Mouse (Mus musculus) intestine, embryonic 16.5 days (tissue): ENCODE data around the gene Fam240a. TPM values are rescaled to one million over a fixed set of nuclear protein-coding genes. Genes with fewer than 3 reads are reported as not detected.

Source experiments
- ATAC-seq: fragments of 200-750 bp; cut with Nextera tagmentation; 2 replicates; pipeline ENCODE4 v1.8.0; 2017; ENCODE audit warnings: moderate TSS enrichment, moderate library complexity
- H3K27ac ChIP-seq: fragments of 300-500 bp; sonication (generic); 2 replicates; pipeline ENCODE4 v1.5.1; 2014; ENCODE audit warnings: mild to moderate bottlenecking, low read length
- H3K27me3 ChIP-seq: fragments of 300-500 bp; sonication (generic); replicated peaks from 2 replicates; pipeline ENCODE4 v1.6.1; 2014; ENCODE audit warnings: low read length, control low read depth, mixed read lengths; ENCODE audit not compliant: control insufficient read depth, insufficient read depth
- H3K36me3 ChIP-seq: fragments of 300-500 bp; sonication (generic); 2 replicates; pipeline ENCODE4 v1.6.1; 2014; ENCODE audit warnings: low read length, control low read depth; ENCODE audit not compliant: control insufficient read depth, insufficient read depth
- H3K4me1 ChIP-seq: fragments of 300-500 bp; sonication (generic); 2 replicates; pipeline ENCODE4 v1.6.1; 2014; ENCODE audit warnings: low read length, control low read depth, mixed read lengths; ENCODE audit not compliant: control insufficient read depth, insufficient read depth
- H3K4me2 ChIP-seq: fragments of 300-500 bp; sonication (generic); 2 replicates; pipeline ENCODE4 v1.6.1; 2014; ENCODE audit warnings: low read depth, low read length, control low read depth
- H3K4me3 ChIP-seq: fragments of 300-500 bp; sonication (generic); 2 replicates; pipeline ENCODE4 v1.5.1; 2014; ENCODE audit warnings: mild to moderate bottlenecking, low read length
- H3K9ac ChIP-seq: fragments of 300-500 bp; sonication (generic); 2 replicates; pipeline ENCODE4 v1.6.1; 2014; ENCODE audit warnings: low read depth, low read length
- H3K9me3 ChIP-seq: fragments of 300-500 bp; sonication (generic); 2 replicates; pipeline ENCODE4 v1.6.1; 2016; ENCODE audit warnings: low read length, control low read depth; ENCODE audit not compliant: control insufficient read depth
- WGBS: fragments of 180-500 bp; shearing (Covaris S2); extraction: QIAGEN DNeasy Blood & Tissue Kit; methylation state at CpG from one replicate; pipeline ENCODE4 v1.1.7; 2014; 5-methylcytosine and 5-hydroxymethylcytosine counted together
- polyA plus RNA-seq: library from polyadenylated mRNA; unstranded; fragments of >200 nt; fragmentation: Nextera tagmentation; extraction: Ambion mirVana; gene quantifications from 2 replicates; pipeline ENCODE4 v1.2.1, GENCODE M21; 2015

The Fam240a gene
- polyA plus RNA-seq, 1 experiment from 2014 or later, result not detected

DNA sequence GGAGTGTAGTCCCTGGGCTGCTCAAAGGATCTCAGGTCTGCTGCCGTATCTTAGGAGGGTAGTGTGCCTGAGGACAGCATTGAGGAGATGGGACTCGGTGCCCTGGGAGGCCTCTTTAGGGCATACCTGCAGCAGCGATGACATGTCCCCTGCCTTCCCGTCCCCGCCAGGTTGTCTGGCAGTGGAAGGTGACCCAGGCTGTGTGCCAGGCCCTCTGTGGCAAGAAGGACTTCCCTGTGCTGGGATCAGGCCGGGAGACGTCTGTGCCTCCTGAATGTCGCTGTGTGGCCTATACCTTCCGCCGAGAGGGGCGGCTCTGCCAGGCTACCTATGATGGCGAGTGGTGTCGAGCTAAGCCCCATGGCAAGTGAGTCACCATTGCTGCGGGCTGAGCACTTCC, 27.7 kb downstream of the Fam240a start:
- H3K9ac ChIP-seq, result no peak overlapping the region
- WGBS, result 94% methylated on average over 14 of the region's 14 CpGs
- peaks cover 24% of the 10 kb centered on the region for H3K4me1 ChIP-seq
- H3K27me3 ChIP-seq, result no peaks in the 10 kb centered on the region
- no peak for ATAC-seq
- H3K36me3 ChIP-seq, result no peaks in the 10 kb centered on the region
- no peak overlapping the region for H3K27ac ChIP-seq
- H3K4me2 ChIP-seq, result no peak overlapping the region
- no peak overlapping the region for H3K4me3 ChIP-seq
- no peaks in the 10 kb centered on the region for H3K9me3 ChIP-seq

DNA sequence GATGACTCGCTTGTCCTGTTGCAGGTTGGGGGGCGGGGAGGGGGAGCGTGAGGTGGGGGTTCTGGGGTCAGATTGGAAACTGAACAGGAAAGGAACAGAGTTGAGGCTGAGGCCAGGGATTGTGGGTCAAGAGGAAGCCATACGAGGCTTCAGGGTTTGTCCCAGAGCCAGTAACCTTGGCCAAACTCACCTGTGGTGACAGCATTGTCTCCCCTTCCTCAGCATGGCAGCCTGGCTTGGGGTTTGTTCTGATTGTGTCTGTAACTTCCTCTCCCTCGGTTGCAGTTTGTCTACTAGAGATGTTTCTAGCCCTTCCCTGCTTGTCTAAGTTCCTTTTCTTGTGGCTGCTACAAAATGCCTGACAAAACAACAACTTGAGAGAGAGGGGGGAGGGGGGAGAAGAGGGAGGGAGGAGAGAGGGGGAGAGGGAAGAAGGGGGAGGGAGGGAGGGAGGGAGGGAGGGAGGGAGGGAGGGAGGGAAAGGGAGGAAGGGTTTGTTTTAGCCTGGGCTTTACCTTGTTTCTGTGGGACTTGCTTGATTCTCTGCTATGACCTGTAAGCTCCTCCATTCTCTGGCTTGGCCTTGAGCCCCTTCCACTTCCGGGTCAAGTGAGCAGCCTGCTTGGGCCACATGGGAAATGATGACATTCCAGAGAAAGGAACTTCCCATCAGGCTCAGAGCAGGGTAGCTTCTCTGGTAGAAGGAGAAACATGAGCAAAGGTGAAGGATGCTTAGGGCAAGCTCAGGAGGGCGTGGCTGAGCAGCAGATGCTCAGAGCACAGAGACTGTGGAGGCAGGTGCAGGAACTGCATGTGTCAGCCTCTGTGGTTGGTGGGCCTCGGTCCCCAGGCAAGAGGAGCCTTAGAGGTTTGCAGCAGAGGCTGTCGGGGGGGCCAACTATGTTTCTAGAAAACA, 29.0 kb downstream of the Fam240a start:
- H3K27me3 ChIP-seq, result no peaks in the 10 kb centered on the region
- WGBS, result 60% methylated on average over 9 of the region's 9 CpGs
- no peaks in the 10 kb centered on the region for H3K9me3 ChIP-seq
- ATAC-seq, result no peak
- no peak overlapping the region for H3K9ac ChIP-seq
- H3K4me3 ChIP-seq, result no peak overlapping the region
- no peaks in the 10 kb centered on the region for H3K36me3 ChIP-seq
- H3K27ac ChIP-seq, result no peak overlapping the region
- no peak overlapping the region for H3K4me2 ChIP-seq
- peaks cover 24% of the 10 kb centered on the region for H3K4me1 ChIP-seq

DNA sequence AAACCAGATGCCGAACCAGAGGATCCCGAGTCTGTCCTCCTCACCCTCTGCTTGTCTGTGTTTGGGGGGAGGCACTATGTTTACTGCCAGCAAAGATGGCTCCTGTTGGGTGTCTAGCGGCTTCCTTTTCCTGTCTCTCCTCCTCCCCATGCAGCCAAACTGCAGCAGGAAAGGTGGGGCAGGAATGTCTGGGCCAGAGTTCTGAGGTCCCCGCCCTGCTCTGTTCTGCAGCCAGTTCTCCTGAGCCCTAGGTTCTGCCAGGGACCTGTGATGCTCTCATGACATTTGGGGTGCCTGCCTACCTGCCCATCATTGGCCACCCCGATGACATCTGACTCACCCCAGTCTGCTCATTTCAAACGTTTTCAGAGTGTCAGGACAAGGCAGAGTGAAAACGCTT, 34.7 kb downstream of the Fam240a start:
- 69% methylated on average over 7 of the region's 7 CpGs for WGBS
- ATAC-seq, result no peak

DNA sequence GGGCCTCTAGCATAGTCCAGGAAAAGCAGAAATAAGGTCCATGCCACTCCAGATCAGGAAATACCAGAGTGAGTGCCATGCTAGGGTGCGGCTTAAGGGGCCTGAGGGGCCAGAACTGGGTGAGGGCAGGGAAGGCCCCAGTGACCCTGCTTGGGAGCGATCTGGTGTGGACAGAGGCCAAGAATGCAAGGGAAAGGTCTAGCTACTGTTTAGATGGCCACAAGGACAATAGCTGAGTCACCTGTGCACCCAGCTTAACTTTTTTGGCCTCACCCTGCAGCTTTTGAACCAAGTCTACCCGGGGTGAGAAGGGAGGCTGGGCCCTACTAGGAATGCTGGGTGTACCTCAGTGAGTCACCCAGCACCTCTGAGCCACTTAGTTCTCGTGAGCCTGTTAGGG, 35.9 kb downstream of the Fam240a start:
- H3K27ac ChIP-seq, result peak overlapping the region; percentile 70
- peak overlapping the region; percentile 68 for H3K4me3 ChIP-seq
- WGBS, result 59% methylated on average over 4 of the region's 4 CpGs
- H3K9ac ChIP-seq, result peak overlapping the region; percentile 70
- ATAC-seq, result peak; percentile 34
- peaks cover 20% of the 10 kb centered on the region for H3K4me1 ChIP-seq
- peak overlapping the region; percentile 86 for H3K4me2 ChIP-seq
- H3K36me3 ChIP-seq, result no peaks in the 10 kb centered on the region
- no peaks in the 10 kb centered on the region for H3K27me3 ChIP-seq
- no peaks in the 10 kb centered on the region for H3K9me3 ChIP-seq

More for the DNA sequence above, 34.7 kb downstream of the Fam240a start:
- H3K27me3 ChIP-seq, result no peaks in the 10 kb centered on the region
- no peak overlapping the region for H3K9ac ChIP-seq
- no peaks in the 10 kb centered on the region for H3K36me3 ChIP-seq
- no peak overlapping the region for H3K4me3 ChIP-seq
- H3K9me3 ChIP-seq, result no peaks in the 10 kb centered on the region
- H3K27ac ChIP-seq, result no peak overlapping the region
- H3K4me1 ChIP-seq, result peaks cover 20% of the 10 kb centered on the region
- H3K4me2 ChIP-seq, result no peak overlapping the region; the same call in 1 of the 2 replicates

DNA sequence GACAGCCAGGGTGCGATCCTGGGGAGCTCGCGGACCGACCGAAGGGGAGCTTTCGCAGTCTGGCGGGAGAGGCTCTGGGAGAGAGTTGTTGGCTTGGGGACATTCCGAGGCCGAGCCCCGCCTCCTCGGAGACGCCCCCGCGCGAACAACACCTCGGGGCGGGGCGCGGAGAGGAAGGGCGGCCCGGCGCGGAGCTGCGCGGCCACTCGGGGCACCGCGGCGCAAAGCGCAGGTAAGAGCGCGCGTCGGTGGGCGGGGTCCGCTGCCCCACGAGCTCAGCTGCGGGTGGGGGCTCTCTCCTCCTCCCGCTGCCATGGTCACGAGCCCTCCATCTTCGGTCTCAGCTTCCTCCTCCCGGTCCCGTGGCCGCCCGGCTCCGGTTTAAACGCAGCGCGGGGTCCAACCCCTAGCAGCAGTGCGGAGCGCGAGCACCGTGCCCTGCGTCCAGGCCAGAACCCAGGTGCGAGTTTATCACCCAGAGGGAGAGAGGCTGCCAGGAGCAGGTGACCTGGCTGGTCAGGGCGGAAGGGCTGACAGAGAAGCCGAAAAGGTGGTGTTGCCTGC, 36.6 kb downstream of the Fam240a start, which contains the start of gene Tmie:
Gene Tmie, minus strand, starts transcription at position 116 of the 564 bp plus-strand sequence.
- WGBS, result under 1% methylated on average over 48 of the region's 57 CpGs
- Histone ChIP-seq H3K4me3 (peak within 1 kb of the TSS; percentile 68), H3K4me2 (peak within 1 kb of the TSS; percentile 86), H3K4me1 (peaks cover 24% of the 10 kb centered on the region), H3K36me3 (no peaks in the 10 kb centered on the region), H3K27me3 (no peaks in the 10 kb centered on the region), H3K9ac (peak within 1 kb of the TSS; percentile 70), H3K9me3 (no peaks in the 10 kb centered on the region), H3K27ac (peak within 1 kb of the TSS; percentile 70)
- ATAC-seq, result peak; percentile 84

DNA sequence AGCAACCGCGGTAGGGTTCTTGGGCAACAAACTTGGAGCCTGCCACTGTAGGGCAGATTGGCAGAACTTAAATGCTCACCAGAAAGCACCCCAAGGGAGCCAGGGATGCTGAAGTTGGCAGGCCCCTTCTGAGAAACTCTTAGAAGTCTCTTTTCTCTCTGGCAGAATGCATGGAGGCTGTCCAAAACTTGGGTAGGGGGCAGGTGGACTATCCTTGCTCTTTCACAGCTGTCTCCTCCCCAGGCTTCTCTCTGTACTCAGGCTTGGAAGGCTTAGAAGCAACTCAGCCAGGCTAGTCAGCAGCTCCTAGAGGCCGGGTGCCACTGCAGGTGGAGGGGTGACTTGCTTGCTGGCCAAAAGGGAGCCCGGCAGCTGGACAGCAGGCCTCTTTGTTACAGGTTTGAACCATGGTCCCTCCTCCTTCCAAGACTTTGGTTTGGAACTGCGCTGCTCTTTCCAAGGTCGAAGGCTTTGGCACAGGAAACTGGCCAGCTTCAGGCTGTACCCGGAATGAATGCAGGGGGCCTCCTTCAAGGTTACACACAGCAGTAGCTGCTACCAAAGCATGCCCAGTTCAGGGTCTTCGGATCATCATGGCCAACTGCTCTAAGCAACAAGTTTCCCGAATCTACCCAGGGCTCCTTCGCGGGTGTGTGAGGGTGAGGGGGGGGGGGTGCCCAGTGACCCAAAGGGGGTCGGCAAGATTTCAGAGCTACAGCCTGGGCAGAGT, 37.3 kb downstream of the Fam240a start, which contains the start of gene Als2cl:
Gene Als2cl, plus strand, starts transcription at position 680 of the 730 bp plus-strand sequence.
- Histone ChIP-seq H3K27me3 (no peaks in the 10 kb centered on the region), H3K9ac (peak within 1 kb of the TSS; percentile 70), H3K4me2 (peak within 1 kb of the TSS; percentile 86), H3K36me3 (no peaks in the 10 kb centered on the region), H3K27ac (peak within 1 kb of the TSS; percentile 70), H3K9me3 (no peaks in the 10 kb centered on the region), H3K4me3 (peak within 1 kb of the TSS; percentile 68), H3K4me1 (peaks cover 31% of the 10 kb centered on the region)
- peak; percentile 21 for ATAC-seq
- 17% methylated on average over 12 of the region's 12 CpGs for WGBS

DNA sequence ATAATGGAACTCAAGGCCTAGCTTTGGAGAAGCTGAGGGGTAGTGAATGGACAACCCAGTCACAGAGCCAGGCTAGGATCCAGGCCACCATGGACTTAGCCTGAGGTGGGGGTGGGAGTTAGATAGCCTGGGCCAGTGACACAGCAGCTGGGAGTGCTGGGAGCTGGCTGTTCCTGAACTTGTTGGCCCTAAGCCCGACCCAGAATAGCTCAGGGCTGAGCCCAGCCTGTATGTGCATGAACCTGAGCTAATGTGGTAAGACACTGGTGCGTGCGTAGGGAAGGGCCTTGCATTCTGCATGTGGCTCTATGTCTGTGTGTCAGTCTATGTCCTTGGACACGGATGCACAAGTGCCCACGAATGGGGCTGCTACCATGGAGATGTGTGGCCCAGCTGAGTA, 38.8 kb downstream of the Fam240a start:
- Histone ChIP-seq H3K9ac (no peak overlapping the region), H3K4me2 (no peak overlapping the region), H3K27ac (peak overlapping the region; percentile 57; the same call in 1 of the 2 replicates), H3K4me1 (peaks cover 40% of the 10 kb centered on the region), H3K9me3 (no peaks in the 10 kb centered on the region), H3K36me3 (no peaks in the 10 kb centered on the region), H3K27me3 (no peaks in the 10 kb centered on the region), H3K4me3 (no peak overlapping the region)
- no peak for ATAC-seq
- 87% methylated on average over 5 of the region's 5 CpGs for WGBS

DNA sequence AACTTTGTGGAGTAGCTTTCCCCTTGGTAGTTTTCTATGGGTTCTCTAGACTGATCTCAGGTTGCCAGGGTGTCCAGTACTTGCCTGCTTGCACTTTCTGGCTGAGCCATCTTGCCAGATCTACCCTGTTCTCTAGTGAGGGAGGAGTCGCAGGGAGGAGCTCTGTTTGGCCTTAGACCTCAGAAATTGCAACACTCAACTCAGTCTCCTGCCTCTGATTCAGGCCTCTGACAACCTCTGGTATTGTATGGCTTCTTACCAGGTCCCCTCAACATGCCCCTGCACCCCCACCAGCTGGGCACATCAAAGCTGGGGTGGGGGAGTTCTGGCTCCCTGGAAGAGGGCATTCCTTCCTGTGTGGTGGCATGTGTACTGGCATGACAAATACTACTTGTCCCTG, 39.3 kb downstream of the Fam240a start:
- peak overlapping the region; percentile 57 for H3K27ac ChIP-seq
- H3K27me3 ChIP-seq, result no peaks in the 10 kb centered on the region
- no peak overlapping the region for H3K4me3 ChIP-seq
- 0 out of 2 replicates have a peak, but pooled peaks have one; percentile 7 for ATAC-seq
- no peaks in the 10 kb centered on the region for H3K36me3 ChIP-seq
- H3K4me2 ChIP-seq, result no peak overlapping the region
- no peaks in the 10 kb centered on the region for H3K9me3 ChIP-seq
- peaks cover 40% of the 10 kb centered on the region for H3K4me1 ChIP-seq
- WGBS, result 74% methylated on average over 1 of the region's 1 CpGs
- no peak overlapping the region for H3K9ac ChIP-seq

DNA sequence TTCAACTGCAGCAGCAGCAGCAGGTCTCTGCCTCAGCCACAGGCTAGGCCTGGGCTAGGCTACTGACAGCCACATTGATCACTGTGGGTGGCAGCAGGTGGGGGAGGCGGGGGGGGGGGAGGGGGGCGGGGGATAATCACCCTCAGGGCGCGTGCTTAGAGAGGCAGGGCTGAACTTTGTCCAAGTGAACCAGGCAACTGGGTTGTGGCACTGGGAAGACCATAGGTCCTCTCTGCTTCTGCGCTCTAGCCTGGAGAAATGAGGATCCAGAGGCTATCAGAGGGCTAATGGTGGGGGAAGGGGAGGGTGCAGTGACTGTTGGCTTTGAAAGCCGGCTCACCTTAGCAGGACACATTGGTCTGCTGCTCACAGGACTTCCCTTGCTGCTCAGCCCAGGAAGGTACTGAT, 41.4 kb downstream of the Fam240a start:
- 21% methylated on average over 5 of the region's 6 CpGs for WGBS
- H3K27ac ChIP-seq, result peak overlapping the region; percentile 82
- ATAC-seq, result peak; percentile 52

More for the DNA sequence above, 41.4 kb downstream of the Fam240a start:
- no peaks in the 10 kb centered on the region for H3K27me3 ChIP-seq
- peak overlapping the region; percentile 24; the same call in 1 of the 2 replicates for H3K9ac ChIP-seq
- no peaks in the 10 kb centered on the region for H3K36me3 ChIP-seq
- no peak overlapping the region for H3K4me3 ChIP-seq
- peaks cover 44% of the 10 kb centered on the region for H3K4me1 ChIP-seq
- H3K4me2 ChIP-seq, result no peak overlapping the region
- H3K9me3 ChIP-seq, result no peaks in the 10 kb centered on the region
